In genomic region chr10:111593280-111593679, GRCm38 (mm10) we compare ENCODE assay signal across 18 mouse cellular contexts.
DNase-seq lines count a peak whose midpoint lies in the region; TF ChIP-seq lines count a peak whose summit lies in the region.
"Had no signal": no experiment of that assay in that cellular context is flagged by ENCODE, and none has a peak within 500 bp of the region (broad histone marks: within the 10 kb centered on the region; RNA-seq: fewer than 3 reads in every experiment).

No protein-coding gene starts in this region.

- peak overlapping the region; percentile 83 for H3K27ac ChIP-seq in MEL (ENCODE audit: control insufficient read depth, low read depth, low read length)
- peak overlapping the region; percentile 65; the same call in 1 of the 2 replicates for H3K27ac ChIP-seq in limb, embryonic 10.5 days

- peak; percentile 63 for DNase-seq in MEL (ENCODE audit: low read depth, low spot score)
- DNase-seq in limb, embryonic 10.5 days (ENCODE audit: low spot score) = no peak
- no peak for DNase-seq in frontal cortex, postnatal 14 days (ENCODE audit: low spot score in 2 of 2)
- no peak for DNase-seq in layer of hippocampus, adult 8-10 months (ENCODE audit: low spot score in 2 of 2)
- DNase-seq: adrenal gland, adult 2 months; adrenal gland, adult 8-10 months; adrenal gland, postnatal 10 days; adrenal gland, postnatal 14 days; adrenal gland, postnatal 25 days; adrenal gland, postnatal 36 days; B cell, adult 2 months; cerebellum, adult 11 months; cerebellum, adult 11-12 months; cerebellum, adult 18-20 months; cerebellum, adult 2 months had no signal

- no peak overlapping the region for H3K9ac ChIP-seq in MEL (ENCODE audit: control insufficient read depth, low read depth, low read length, poor library complexity, severe bottlenecking)

- H3K4me3 ChIP-seq in MEL (ENCODE audit: control insufficient read depth in 1 of 2, insufficient read depth in 1 of 2, low read depth in 2 of 2, low read length in 2 of 2) = no peak overlapping the region
- no peak overlapping the region for H3K4me3 ChIP-seq in limb, embryonic 10.5 days

- no peak for TF ChIP-seq POLR2A in MEL (IDR thresholded peaks at IDR 0.05; ENCODE audit: control insufficient read depth in 1 of 2, insufficient read depth in 1 of 2, low read depth in 1 of 2, low read length in 2 of 2, poor library complexity in 1 of 2)

- 93% methylated on average over 2 of the region's 2 CpGs for WGBS in limb, embryonic 10.5 days

- no peaks in the 10 kb centered on the region for H3K79me2 ChIP-seq in MEL (ENCODE audit: control insufficient read depth, insufficient read depth, low read length, poor library complexity)

- H3K27me3 ChIP-seq in MEL (ENCODE audit: control insufficient read depth in 1 of 2, insufficient read depth in 2 of 2, low read length in 2 of 2) = no peaks in the 10 kb centered on the region
- no peaks in the 10 kb centered on the region for H3K27me3 ChIP-seq in limb, embryonic 10.5 days (ENCODE audit: low read depth, poor library complexity, severe bottlenecking)
- H3K27me3 ChIP-seq: CH12.LX, Patski had no signal

- TF ChIP-seq CTCF in MEL (IDR thresholded peaks at IDR 0.05 in 2 of 3, conservative IDR thresholded peaks at IDR 0.05 in 1 of 3; ENCODE audit: control insufficient read depth in 1 of 3, insufficient read depth in 1 of 3, low read depth in 2 of 3, low read length in 3 of 3, poor library complexity in 1 of 3, severe bottlenecking in 1 of 3) = no peak

- peak; percentile 78 to 84 for TF ChIP-seq EP300 in MEL (IDR thresholded peaks at IDR 0.05; ENCODE audit: low read depth in 1 of 2, low read length in 2 of 2)

- H3K4me1 ChIP-seq in MEL (ENCODE audit: control insufficient read depth in 1 of 2, insufficient read depth in 2 of 2, low read length in 2 of 2) = peaks cover 5 to 43% of the 10 kb centered on the region in 2 experiments
- H3K4me1 ChIP-seq in limb, embryonic 10.5 days = peaks cover 19% of the 10 kb centered on the region

- H3K36me3 ChIP-seq in MEL (ENCODE audit: control insufficient read depth in 1 of 2, insufficient read depth in 2 of 2, low read length in 2 of 2) = peaks cover 0 to 23% of the 10 kb centered on the region in 2 experiments; a peak in 2 of 4 replicates
- H3K36me3 ChIP-seq in limb, embryonic 10.5 days = no peaks in the 10 kb centered on the region
- H3K36me3 ChIP-seq: G1E had no signal

- no peak for TF ChIP-seq RAD21 in MEL (IDR thresholded peaks at IDR 0.05; ENCODE audit: low read depth, low read length)

- no peaks in the 10 kb centered on the region for H3K9me3 ChIP-seq in MEL (replicated peaks; ENCODE audit: insufficient read depth, low read length)
- H3K9me3 ChIP-seq in limb, embryonic 10.5 days (replicated peaks) = no peaks in the 10 kb centered on the region

TF ChIP-seq in MEL, 35 proteins besides CTCF, POLR2A, EP300 and RAD21:
- no peak for TF ChIP-seq ZNF384 (IDR thresholded peaks at IDR 0.05; ENCODE audit: low read depth, low read length)
- no peak for TF ChIP-seq CHD2 (IDR thresholded peaks at IDR 0.05; ENCODE audit: low read length)
- no peak for TF ChIP-seq ELF1 (IDR thresholded peaks at IDR 0.05; ENCODE audit: low read depth, low read length)
- TF ChIP-seq MXI1 (IDR thresholded peaks at IDR 0.05; ENCODE audit: low read depth, low read length) = no peak
- TF ChIP-seq ZC3H11A (IDR thresholded peaks at IDR 0.05; ENCODE audit: low read depth, low read length) = no peak
- TF ChIP-seq MAFK (IDR thresholded peaks at IDR 0.05; ENCODE audit: borderline replicate concordance, low read depth, low read length) = no peak
- TF ChIP-seq TBP (IDR thresholded peaks at IDR 0.05; ENCODE audit: low read depth, low read length) = no peak
- no peak for TF ChIP-seq ZKSCAN1 (IDR thresholded peaks at IDR 0.05; ENCODE audit: low read depth, low read length)
- TF ChIP-seq HCFC1 (IDR thresholded peaks at IDR 0.05; ENCODE audit: low read depth, low read length) = no peak
- TF ChIP-seq E2F4 (IDR thresholded peaks at IDR 0.05; ENCODE audit: borderline replicate concordance, low read depth, low read length) = no peak
- no peak for TF ChIP-seq CHD1 (IDR thresholded peaks at IDR 0.05; ENCODE audit: low read depth, low read length)
- TF ChIP-seq MYB (IDR thresholded peaks at IDR 0.05; ENCODE audit: low read depth, low read length) = no peak
- TF ChIP-seq GATA1 (IDR thresholded peaks at IDR 0.05; ENCODE audit: low read depth, low read length) = peak; percentile 75
- TF ChIP-seq MEF2A (IDR thresholded peaks at IDR 0.05; ENCODE audit: extremely low read depth, insufficient replicate concordance, low read depth, low read length, poor library complexity, severe bottlenecking) = no peak
- no peak for TF ChIP-seq ZMIZ1 (IDR thresholded peaks at IDR 0.05; ENCODE audit: low read depth, low read length)
- peak; percentile 31; the same call in 1 of the 2 replicates for TF ChIP-seq ETS1 (IDR thresholded peaks at IDR 0.05; ENCODE audit: low read depth, low read length)
- no peak for TF ChIP-seq MAZ (IDR thresholded peaks at IDR 0.05; ENCODE audit: low read depth, low read length)
- no peak for TF ChIP-seq NELFE (IDR thresholded peaks at IDR 0.05; ENCODE audit: low read depth, low read length)
- no peak for TF ChIP-seq USF1 (IDR thresholded peaks at IDR 0.05; ENCODE audit: low read depth, low read length)
- TF ChIP-seq SIN3A (IDR thresholded peaks at IDR 0.05; ENCODE audit: low read length) = no peak
- TF ChIP-seq GABPA (IDR thresholded peaks at IDR 0.05; ENCODE audit: low read depth, low read length) = no peak
- peak; percentile 86 for TF ChIP-seq RCOR1 (IDR thresholded peaks at IDR 0.05; ENCODE audit: low read depth, low read length)
- TF ChIP-seq TAL1 (IDR thresholded peaks at IDR 0.05; ENCODE audit: low read length) = peak; percentile 92
- peak; percentile 33; the same call in 1 of the 2 replicates for TF ChIP-seq MAX (IDR thresholded peaks at IDR 0.05; ENCODE audit: low read length)
- no peak for TF ChIP-seq MYC (IDR thresholded peaks at IDR 0.05; ENCODE audit: low read depth, low read length)
- no peak for TF ChIP-seq UBTF (IDR thresholded peaks at IDR 0.05; ENCODE audit: borderline replicate concordance, insufficient read depth, low read depth, low read length)
- no peak for TF ChIP-seq USF2 (IDR thresholded peaks at IDR 0.05; ENCODE audit: borderline replicate concordance in 1 of 2, insufficient read depth in 1 of 2, low read depth in 1 of 2, low read length in 2 of 2)
- peak; percentile 81 for TF ChIP-seq TCF12 (IDR thresholded peaks at IDR 0.05; ENCODE audit: low read depth, low read length)
- no peak for TF ChIP-seq SMC3 (IDR thresholded peaks at IDR 0.05; ENCODE audit: low read depth, low read length)
- no peak for TF ChIP-seq POLR2AphosphoS5 (IDR thresholded peaks at IDR 0.05; ENCODE audit: borderline replicate concordance, low read depth, low read length)
